Mouse (Mus musculus): Measurements from ENCODE around the gene Gm20896. TPM values are rescaled to one million over a fixed set of nuclear protein-coding genes. Genes with fewer than 3 reads are reported as not detected.
"Not testable (repeated sequence)": the region's sequence is repeated elsewhere in the genome, so short reads cannot be mapped to it uniquely, and the experiment has no call there.

The Gm20896 gene
- not detected in 2 replicates for polyA plus RNA-seq (2012; ENCODE audit: insufficient read depth, insufficient read length, missing spikeins)

DNA sequence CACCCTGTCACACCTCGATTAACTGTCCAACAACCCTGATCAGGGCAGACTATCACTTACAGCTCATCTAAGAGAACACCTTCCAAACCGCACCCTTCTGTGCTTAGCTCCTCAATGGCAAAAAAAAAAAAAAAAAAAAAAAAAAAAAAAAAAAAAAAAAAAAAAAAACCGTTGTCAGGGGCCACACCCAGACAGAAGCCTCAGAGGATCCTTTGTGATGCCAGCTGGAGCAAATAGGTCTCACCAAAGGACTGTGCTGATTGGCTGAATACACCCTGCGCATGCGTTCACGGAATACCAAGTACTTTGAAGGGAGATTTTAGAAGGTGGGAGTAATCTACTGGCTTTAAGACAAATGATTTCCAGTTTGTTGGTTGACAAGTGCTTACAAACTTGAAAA lies at the start of gene Gm20896:
Gm20896 (minus strand) TSS at position 101 of the 400 bp plus-strand sequence.
- H3K4me3 ChIP-seq (ENCODE audit: insufficient read depth, low read depth, low read length); H3K4me1 ChIP-seq (ENCODE audit: control insufficient read depth, insufficient read depth, insufficient read length, low read length); H3K27ac ChIP-seq (replicated peaks; ENCODE audit: low read depth, low read length): not testable (repeated sequence)

Measured in brown adipose tissue, adult 24 weeks (tissue).